Mouse (Mus musculus) heart, postnatal 25 days (tissue): ENCODE results near the gene Crybb2. TPM values are rescaled to one million over a fixed set of nuclear protein-coding genes. Genes with fewer than 3 reads are reported as not detected.
"Not testable (repeated sequence)": the region's sequence is repeated elsewhere in the genome, so short reads cannot be mapped to it uniquely, and the experiment has no call there.

Experiments used
- DNase-seq: peaks from one replicate; pipeline ENCODE4 v3.0.0; 2022; ENCODE audit warnings: low spot score
- intact Hi-C: fragments of 180-260 bp; cut with DNase I; formaldehyde crosslinking; loops from one replicate; pipeline ENCODE4 v1.15.1; 2025
- total RNA-seq, 2 experiments: library from RNA; stranded (reverse); gene quantifications; 2 replicates each; pipeline ENCODE4 v1.2.3; 2021

Gene Crybb2
- not detected for total RNA-seq

DNA sequence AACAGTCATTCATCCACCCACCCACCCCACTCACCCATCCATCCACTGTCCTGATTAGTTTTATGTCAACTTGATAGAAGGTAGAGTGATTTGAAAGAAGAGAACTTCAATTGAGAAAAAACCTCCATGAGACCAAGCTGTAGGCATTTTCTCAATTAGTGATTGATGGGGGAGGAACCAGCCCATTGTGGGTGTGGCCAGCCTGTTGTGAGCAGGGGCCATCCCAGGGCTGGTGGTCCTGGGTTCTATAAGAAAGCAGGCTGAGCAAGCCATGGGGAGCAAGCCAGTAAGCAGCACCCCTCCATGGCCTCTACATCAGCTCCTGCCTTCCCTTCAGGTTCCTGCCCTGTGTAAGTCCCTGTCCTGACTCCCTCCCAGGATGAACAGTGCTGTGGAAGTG lies at the start of gene Crybb2:
Gene Crybb2, minus strand, starts transcription at position 101 of the 400 bp plus-strand sequence.
- intact Hi-C loops: no loop called here
- no peak for DNase-seq

GRCm38 (mm10) chr5:113119291-113119690 lies 49.4 kb upstream of the Crybb2 start:
- DNase-seq: no peak
- intact Hi-C loops: no loop called here

DNA sequence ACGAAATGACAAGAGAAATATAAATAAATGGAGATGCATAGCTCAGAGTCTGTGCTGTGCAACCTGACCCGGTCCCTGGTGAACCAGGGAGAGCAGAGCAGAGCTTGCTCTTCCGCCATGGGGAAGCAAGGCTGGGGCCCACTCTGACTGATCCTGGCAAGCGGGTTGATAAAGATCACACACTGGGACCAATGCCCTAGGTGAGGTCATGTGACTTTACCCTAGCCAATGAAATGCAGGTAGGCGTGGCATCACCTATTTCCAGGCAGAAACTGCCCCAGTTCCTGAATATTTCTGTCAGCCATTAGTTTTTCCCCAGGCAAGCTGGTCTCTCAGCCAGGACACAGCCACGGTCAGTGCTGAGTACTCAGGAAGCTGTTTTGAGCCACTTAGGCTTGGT lies 48.8 kb upstream of the Crybb2 start:
- no peak for DNase-seq
- intact Hi-C loops: no loop called here

DNA sequence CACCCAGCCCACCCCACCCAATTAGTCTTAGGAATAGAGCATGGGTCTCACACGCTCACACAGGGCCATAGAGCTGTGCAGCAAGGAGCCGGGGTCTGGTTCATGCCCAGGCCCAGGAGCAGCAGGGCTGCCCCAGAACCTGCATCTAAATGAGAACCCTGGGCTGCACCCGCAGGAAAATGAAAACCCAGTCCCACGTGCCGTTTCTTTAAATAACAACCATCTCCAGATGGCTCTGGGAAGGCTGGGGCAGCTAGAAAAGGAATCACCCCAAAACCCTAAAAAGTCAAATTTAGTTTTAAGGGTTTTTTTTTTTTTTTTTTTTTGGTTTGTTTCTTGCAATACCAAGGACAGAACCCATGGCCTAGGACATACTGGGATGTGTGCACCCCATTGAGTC lies 47.4 kb upstream of the Crybb2 start:
- intact Hi-C loops: no loop called here
- no peak for DNase-seq

DNA sequence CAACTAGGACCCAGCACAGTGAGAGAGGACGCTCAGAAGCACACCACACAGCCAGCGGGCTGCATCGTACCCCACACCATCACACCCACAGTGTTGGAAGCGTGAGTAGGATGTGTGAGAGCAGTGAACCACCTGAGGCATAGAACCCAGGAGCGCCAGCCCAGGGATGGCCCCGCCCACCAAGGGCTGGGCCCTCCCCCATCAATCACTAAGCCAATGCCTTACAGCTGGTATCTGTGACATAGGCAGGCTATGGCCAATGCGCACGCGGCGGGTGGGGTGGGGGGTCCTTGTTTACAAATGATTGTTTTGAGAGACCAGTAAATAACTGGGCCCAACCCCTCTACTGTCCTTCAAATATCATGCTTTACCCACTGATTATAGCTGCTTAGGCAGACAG lies 46.0 kb upstream of the Crybb2 start:
- no peak for DNase-seq
- intact Hi-C loops: no loop called here

GRCm38 (mm10) chr5:113114264-113115225 lies 44.6 kb upstream of the Crybb2 start:
- no peak for DNase-seq
- intact Hi-C loops: no loop called here

- intact Hi-C loops: no loop called here
- no peak for DNase-seq
Observed at GRCm38 (mm10) chr5:113113120-113113519, 43.2 kb upstream of the Crybb2 start.

DNA sequence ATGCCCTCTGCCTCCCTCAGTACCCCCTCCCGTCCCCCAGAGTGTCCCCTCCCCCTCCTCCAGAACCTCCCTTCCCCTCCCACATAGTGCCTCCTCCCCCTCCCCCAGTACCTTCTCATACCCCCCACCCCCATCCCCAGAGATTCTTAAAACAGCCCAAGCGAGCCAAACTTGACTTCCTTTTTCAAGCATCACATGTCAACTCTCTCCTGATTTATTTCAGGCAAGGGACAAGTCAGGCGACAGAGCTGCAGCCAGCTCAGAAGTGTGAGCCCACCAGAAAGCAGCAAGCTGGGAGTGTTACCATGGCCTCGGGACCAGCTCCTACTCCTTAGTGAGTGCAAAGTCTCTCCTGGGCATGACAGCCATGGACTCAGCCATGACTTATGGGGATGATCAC lies 41.4 kb upstream of the Crybb2 start:
- intact Hi-C loops: no loop called here

DNA sequence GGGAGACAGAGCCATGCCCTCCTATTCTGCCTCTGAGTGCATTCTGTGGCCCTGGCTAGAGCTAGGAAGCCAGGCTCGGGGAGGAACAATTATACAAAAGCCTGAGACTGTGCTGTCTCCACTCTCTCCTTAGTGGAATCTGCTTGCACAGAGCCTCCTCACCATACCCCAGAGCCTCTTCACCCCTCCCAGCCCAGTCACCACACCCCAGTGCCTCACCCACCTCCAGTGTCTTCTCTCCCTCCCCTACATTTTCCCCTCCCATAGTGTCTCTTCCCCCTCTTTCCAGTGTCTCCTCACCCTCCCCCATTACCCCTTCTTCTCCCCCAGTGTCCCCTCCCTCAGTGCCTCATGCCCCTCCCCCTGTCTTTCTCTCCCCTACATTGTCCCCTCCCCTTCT lies 41.0 kb upstream of the Crybb2 start:
- intact Hi-C loops: no loop called here
- no peak for DNase-seq

More for the DNA sequence above, 41.4 kb upstream of the Crybb2 start:
- DNase-seq: no peak

- intact Hi-C loops: loop anchor here (2.0 kb wide), 2 partner anchors 29 to 45 kb away; no protein-coding TSS in a partner anchor
Observed at GRCm38 (mm10) chr5:113109651-113110050, 39.7 kb upstream of the Crybb2 start.

DNA sequence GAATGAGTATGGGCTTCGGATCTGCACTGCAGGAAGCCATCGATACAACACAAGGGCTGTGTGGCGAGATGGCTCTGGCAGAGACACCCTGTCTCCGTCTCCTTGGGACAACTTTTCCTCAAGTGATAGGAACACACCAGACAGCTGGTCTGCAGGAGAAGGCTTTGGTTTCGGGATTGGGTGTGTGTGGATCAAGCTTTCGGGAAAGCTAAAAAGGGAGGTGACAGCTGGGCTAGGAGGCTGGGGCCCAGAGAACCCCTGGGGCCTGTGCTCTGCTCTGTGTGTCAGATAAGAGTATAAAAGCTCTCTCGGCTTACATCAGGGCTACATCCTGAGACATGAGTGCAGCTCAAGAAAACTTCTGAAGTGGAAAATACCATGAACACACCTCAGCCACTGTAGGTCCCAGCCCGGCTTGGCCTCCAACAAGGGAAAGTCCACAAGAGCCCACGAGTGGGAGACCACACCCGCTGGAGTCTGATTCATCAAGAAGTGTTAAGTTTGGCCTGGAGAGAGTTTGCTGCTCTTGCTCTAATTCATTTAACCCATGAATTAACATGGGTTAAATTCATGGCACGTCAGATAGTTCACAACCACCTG lies 38.3 kb upstream of the Crybb2 start:
- no peak for DNase-seq
- intact Hi-C loops: loop anchor here (2.0 kb wide), 2 partner anchors 31 to 47 kb away; no protein-coding TSS in a partner anchor

More at GRCm38 (mm10) chr5:113109651-113110050, 39.7 kb upstream of the Crybb2 start:
- not testable (repeated sequence) for DNase-seq

DNA sequence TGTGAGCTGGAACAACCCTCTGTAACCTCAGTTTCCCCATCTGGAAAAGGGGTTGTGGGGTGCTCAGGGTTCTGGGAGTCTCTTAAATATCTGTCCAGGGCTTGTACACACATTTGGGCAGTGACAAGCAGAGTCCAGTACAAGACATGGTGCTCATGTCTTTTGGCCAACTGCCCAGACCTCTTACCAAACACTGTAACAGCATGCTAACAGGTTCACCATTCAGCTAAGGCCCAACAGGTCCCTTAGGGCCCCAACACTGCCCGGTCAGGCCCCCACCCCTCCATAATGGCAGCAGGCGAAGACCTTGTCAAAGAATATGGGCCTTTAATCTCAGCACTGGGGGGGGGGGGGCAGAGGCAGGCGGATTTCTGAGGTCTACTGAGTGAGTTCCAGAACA lies 37.8 kb upstream of the Crybb2 start:
- no peak for DNase-seq
- intact Hi-C loops: loop anchor here (2.0 kb wide), 2 partner anchors 31 to 47 kb away; no protein-coding TSS in a partner anchor

DNA sequence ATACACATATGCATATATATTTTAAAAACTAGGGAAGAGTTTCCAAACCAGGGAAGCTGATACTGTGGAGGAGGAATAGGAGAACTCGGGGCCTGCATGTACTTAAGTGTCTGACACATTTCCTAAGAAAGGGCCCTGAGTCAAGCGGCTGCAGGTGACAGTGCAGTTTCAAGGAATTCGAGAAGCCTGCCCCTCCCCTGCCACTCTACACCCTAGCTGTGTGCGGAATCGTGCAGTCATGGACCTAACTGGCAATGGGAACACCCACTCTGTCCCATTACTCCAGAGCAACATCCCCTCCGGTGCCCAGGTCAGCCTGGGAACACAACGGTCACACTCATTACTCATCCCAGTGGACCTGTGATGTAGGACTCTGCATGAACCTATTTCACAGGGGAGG lies 36.7 kb upstream of the Crybb2 start:
- intact Hi-C loops: no loop called here
- DNase-seq: no peak

GRCm38 (mm10) chr5:113105481-113105880 lies 35.6 kb upstream of the Crybb2 start:
- DNase-seq: no peak
- intact Hi-C loops: no loop called here

- DNase-seq: no peak
- intact Hi-C loops: no loop called here
Observed at GRCm38 (mm10) chr5:113105035-113105434, 35.1 kb upstream of the Crybb2 start.

DNA sequence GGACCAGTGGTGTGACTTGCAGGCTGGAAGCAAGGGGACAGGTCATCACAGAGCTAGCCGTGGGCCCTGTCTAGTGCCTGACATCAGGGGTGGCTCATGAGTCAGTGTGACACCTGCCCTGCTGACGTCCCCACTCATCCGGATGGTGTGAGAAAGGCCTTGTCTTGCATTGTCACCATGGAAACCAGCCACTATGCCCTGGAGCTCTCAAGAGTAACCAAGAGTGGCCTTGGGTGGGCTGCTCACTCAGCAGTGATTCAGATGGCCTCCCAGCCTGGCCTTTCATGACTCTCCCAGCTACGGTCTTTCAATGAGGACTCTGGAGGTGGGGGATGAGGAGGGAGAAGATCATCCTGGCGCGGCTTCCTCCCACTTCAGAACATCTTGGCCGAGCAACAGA lies 32.5 kb upstream of the Crybb2 start:
- no peak for DNase-seq
- intact Hi-C loops: no loop called here

GRCm38 (mm10) chr5:113101457-113101856 lies 31.5 kb upstream of the Crybb2 start:
- intact Hi-C loops: no loop called here

GRCm38 (mm10) chr5:113100422-113100821 lies 30.5 kb upstream of the Crybb2 start:
- no peak for DNase-seq
- intact Hi-C loops: no loop called here

More at GRCm38 (mm10) chr5:113101457-113101856, 31.5 kb upstream of the Crybb2 start:
- no peak for DNase-seq

DNA sequence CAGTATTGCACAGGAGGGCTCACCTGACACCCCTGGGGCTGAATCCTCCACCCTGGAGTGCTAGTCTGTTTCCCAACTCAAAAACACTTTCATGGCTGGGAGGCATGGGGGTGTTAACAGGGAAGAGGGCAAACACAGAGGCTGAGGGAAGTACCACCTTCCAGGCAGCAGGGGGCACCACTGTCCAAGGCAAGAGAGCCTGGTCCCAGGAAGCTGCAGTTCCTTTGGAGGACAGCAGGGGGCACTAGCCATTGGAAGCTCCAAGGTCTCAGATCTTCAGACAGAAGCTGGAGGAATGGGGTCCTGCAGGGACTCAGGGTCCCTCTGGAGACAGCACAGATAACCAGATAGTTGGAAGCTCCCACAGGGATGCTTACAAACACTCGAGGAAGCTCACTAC lies 29.6 kb upstream of the Crybb2 start:
- peak; percentile 67 for DNase-seq
- intact Hi-C loops: loop anchor here (1.0 to 2.0 kb wide), 3 partner anchors 56 to 127 kb away; partner anchors contain the start of gene Tmem211

GRCm38 (mm10) chr5:113097551-113097950 lies 27.6 kb upstream of the Crybb2 start:
- DNase-seq: no peak
- intact Hi-C loops: no loop called here

- DNase-seq: no peak
- intact Hi-C loops: no loop called here
Observed at GRCm38 (mm10) chr5:113095456-113095855, 25.5 kb upstream of the Crybb2 start.
